Mouse (Mus musculus): ENCODE data around the gene Smim14.

DNA sequence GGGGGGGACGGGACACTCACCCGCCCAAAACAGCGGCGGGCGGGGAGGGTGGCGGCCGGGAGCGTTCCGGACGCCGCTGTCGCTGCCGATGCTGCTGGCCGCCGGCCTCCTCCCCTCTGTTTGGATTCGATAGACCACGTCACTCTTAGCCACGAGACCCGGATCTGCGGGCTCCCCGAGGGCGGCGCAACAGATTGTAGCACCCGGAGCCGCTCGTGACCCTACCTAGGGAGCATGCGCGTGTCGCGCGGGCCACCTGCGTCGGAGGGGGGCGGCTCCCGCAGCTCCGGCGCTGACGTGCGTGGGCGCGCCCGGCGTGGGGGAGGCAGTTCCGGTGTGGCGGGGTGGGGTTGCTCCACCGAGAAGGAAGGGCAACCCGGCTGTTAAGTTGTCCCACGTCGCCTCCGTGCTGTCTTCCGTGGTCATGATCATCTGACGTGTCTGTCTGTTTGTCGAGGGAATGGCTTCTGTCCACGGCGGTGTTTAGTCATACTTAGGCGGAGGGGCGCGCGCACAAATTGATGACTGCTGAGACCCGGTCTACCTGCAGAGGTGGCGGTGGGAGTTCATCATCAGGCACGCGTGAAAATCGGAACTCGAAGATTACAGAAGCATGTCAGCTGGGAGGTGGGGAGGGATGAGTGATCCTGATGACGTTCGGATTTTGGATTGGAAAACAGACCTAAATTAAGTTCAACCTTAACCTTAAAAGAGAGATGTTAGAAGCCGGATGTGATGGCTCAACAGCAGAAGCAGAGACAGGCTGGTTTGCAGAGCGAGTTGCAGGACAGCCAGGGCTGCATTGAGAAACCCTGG, 44.1 kb downstream of the Smim14 start, which contains the start of gene Gm43552:
- TF ChIP-seq POLR2A (IDR thresholded peaks at IDR 0.05; ENCODE audit: borderline replicate concordance, insufficient read depth, low read length) (peak; percentile 92), CTCF (IDR thresholded peaks at IDR 0.05; ENCODE audit: borderline replicate concordance, insufficient read depth, low read depth, low read length) (no peak)

All from cerebellum, adult 2 months (tissue).